Mouse (Mus musculus) myocyte (in vitro differentiated cells): ENCODE results near the gene Foxr1.
A peak's percentile ranks its signal among the peaks of the same experiment; 100 is the strongest.

Experiments
- E2F4 ChIP-seq: IDR thresholded peaks from one replicate; pipeline ENCODE4 v1.6.1; 2011; ENCODE audit warnings: mild to moderate bottlenecking, control low read depth, moderate library complexity; ENCODE audit not compliant: insufficient read depth
- MYOD1 ChIP-seq, 3 experiments: IDR thresholded peaks; one replicate each; pipeline ENCODE4 v1.6.1; 2011; ENCODE audit warnings: control low read depth in 2 of 3, low read depth in 2 of 3, mild to moderate bottlenecking in 2 of 3, moderate library complexity in 1 of 3; ENCODE audit not compliant: insufficient read length in 2 of 3, control insufficient read depth in 1 of 3
- MYOG ChIP-seq, 3 experiments: IDR thresholded peaks; one replicate each; pipeline ENCODE4 v1.6.1; 2011; ENCODE audit warnings: control low read depth in 2 of 3, low read depth in 2 of 3, mild to moderate bottlenecking in 2 of 3; ENCODE audit not compliant: insufficient read length in 2 of 3, control insufficient read depth in 1 of 3, insufficient read depth in 1 of 3
- POLR2A ChIP-seq: IDR thresholded peaks from one replicate; pipeline ENCODE4 v1.6.1; 2011; ENCODE audit warnings: low read depth, mild to moderate bottlenecking, control low read depth, moderate library complexity; ENCODE audit not compliant: insufficient read length
- POLR2AphosphoS2 ChIP-seq: IDR thresholded peaks from one replicate; pipeline ENCODE4 v1.6.1; 2011; ENCODE audit warnings: low read depth, control low read depth; ENCODE audit not compliant: insufficient read length
- REST ChIP-seq: IDR thresholded peaks from one replicate; pipeline ENCODE4 v1.6.1; 2011; ENCODE audit warnings: mild to moderate bottlenecking, control low read depth, moderate library complexity; ENCODE audit not compliant: insufficient read depth, insufficient read length
- SRF ChIP-seq: IDR thresholded peaks from one replicate; pipeline ENCODE4 v1.6.1; 2011; ENCODE audit warnings: low read depth; ENCODE audit not compliant: control insufficient read depth, insufficient read length
- TCF12 ChIP-seq: IDR thresholded peaks from one replicate; pipeline ENCODE4 v1.6.1; 2011; ENCODE audit warnings: mild to moderate bottlenecking, control low read depth; ENCODE audit not compliant: poor library complexity, insufficient read depth, severe bottlenecking
- TCF3 ChIP-seq: IDR thresholded peaks from one replicate; pipeline ENCODE4 v1.6.1; 2011; ENCODE audit warnings: low read depth, control low read depth; ENCODE audit not compliant: insufficient read length
- USF1 ChIP-seq: IDR thresholded peaks from one replicate; pipeline ENCODE4 v1.6.1; 2011; ENCODE audit warnings: low read depth, mild to moderate bottlenecking, control low read depth, moderate library complexity

- TF ChIP-seq USF1 (no peak), POLR2AphosphoS2 (peak; percentile 55), POLR2A (no peak), REST (no peak), E2F4 (no peak), SRF (no peak), MYOD1 (IDR thresholded peaks at IDR 0.05; ENCODE audit: control insufficient read depth in 1 of 3, insufficient read length in 2 of 3, low read depth in 2 of 3) (no peak), TCF3 (no peak), MYOG (IDR thresholded peaks at IDR 0.05; ENCODE audit: control insufficient read depth in 1 of 3, insufficient read depth in 1 of 3, insufficient read length in 2 of 3, low read depth in 2 of 3) (no peak), TCF12 (no peak)
Observed at GRCm38 (mm10) chr9:44410647-44411336, 30.1 kb downstream of the Foxr1 start.
